Mouse (Mus musculus) small intestine, adult 2 months (tissue): ENCODE measurements around the gene Appbp2. TPM values are rescaled to one million over a fixed set of nuclear protein-coding genes. Genes with fewer than 3 reads are reported as not detected.

Experiments used
- H3K27ac ChIP-seq: fragments of 200-500 bp; 2 replicates; pipeline ENCODE4 v1.5.1; 2012; ENCODE audit warnings: low read depth, low read length, control low read depth, inconsistent platforms; ENCODE audit not compliant: insufficient read depth
- H3K27me3 ChIP-seq: fragments of 200-500 bp; 2 replicates; pipeline ENCODE4 v1.6.1; 2012; ENCODE audit warnings: mild to moderate bottlenecking, moderate library complexity, low read length, inconsistent platforms; ENCODE audit not compliant: control insufficient read depth, insufficient read depth
- H3K36me3 ChIP-seq: fragments of 200-500 bp; 2 replicates; pipeline ENCODE4 v1.6.1; 2012; ENCODE audit warnings: mild to moderate bottlenecking, low read length, control low read depth, inconsistent platforms; ENCODE audit not compliant: control insufficient read depth, insufficient read depth
- H3K4me1 ChIP-seq: fragments of 200-500 bp; 2 replicates; pipeline ENCODE4 v1.6.1; 2012; ENCODE audit warnings: low read length, inconsistent platforms, mixed read lengths; ENCODE audit not compliant: control insufficient read depth, insufficient read depth, insufficient read length
- H3K4me3 ChIP-seq: fragments of 200-500 bp; 2 replicates; pipeline ENCODE4 v1.5.1; 2012; ENCODE audit warnings: low read depth, mild to moderate bottlenecking, control low read depth, inconsistent platforms, low read length, moderate library complexity
- CTCF ChIP-seq: fragments of 200-500 bp; IDR thresholded peaks from 2 replicates; pipeline ENCODE4 v1.5.1; 2012; ENCODE audit warnings: low read depth, mild to moderate bottlenecking, control low read depth, inconsistent platforms, low read length, moderate library complexity, mixed read lengths; ENCODE audit not compliant: insufficient replicate concordance, insufficient read length; ENCODE audit errors: extremely low read depth
- POLR2A ChIP-seq: fragments of 200-500 bp; IDR thresholded peaks from 2 replicates; pipeline ENCODE4 v1.6.1; 2012; ENCODE audit warnings: low read depth, mild to moderate bottlenecking, control low read depth, inconsistent platforms, low read length, moderate library complexity
- WGBS: fragments of 180-500 bp; shearing (Covaris S2); methylation state at CpG from one replicate; pipeline ENCODE4 v1.1.7; 2018; 5-methylcytosine and 5-hydroxymethylcytosine counted together
- polyA plus RNA-seq: library from polyadenylated mRNA; depleted of rRNA; stranded (reverse); fragments of >200 nt; gene quantifications from 2 replicates; pipeline ENCODE4 v1.2.3, GENCODE M21; 2012; rRNA removed

The Appbp2 gene
- polyA plus RNA-seq, result 3.6 and 4.7 TPM in 2 replicates

- TF ChIP-seq POLR2A (peak; percentile 87; the same call in 1 of the 2 replicates), CTCF (no peak)
- peaks cover 5% of the 10 kb centered on the region for H3K36me3 ChIP-seq
- H3K4me1 ChIP-seq, result peaks cover 4% of the 10 kb centered on the region
- H3K4me3 ChIP-seq, result peak within 1 kb of the TSS; percentile 93
- H3K27me3 ChIP-seq, result no peaks in the 10 kb centered on the region
- H3K27ac ChIP-seq, result peak within 1 kb of the TSS; percentile 90
- WGBS, result 4% methylated on average over 48 of the region's 48 CpGs
Observed at GRCm38 (mm10) chr11:85234990-85235841, at the start of gene Appbp2. Gene Appbp2, minus strand, starts transcription at chr11:85235130.

- Histone ChIP-seq H3K4me3 (0 out of 2 replicates have a peak overlapping the region, but pooled peaks have one; percentile 10), H3K27me3 (no peaks in the 10 kb centered on the region), H3K4me1 (0 out of 2 replicates have a peak, but pooled peaks cover 2% of the 10 kb centered on the region), H3K27ac (no peak overlapping the region), H3K36me3 (no peaks in the 10 kb centered on the region)
- WGBS, result 37% methylated on average over 15 of the region's 15 CpGs
- TF ChIP-seq CTCF (no peak), POLR2A (no peak)
Observed at GRCm38 (mm10) chr11:85281219-85281878, 46.4 kb upstream of the Appbp2 start.

- H3K27me3 ChIP-seq, result no peaks in the 10 kb centered on the region
- TF ChIP-seq POLR2A (no peak), CTCF (no peak)
- no peak overlapping the region for H3K4me3 ChIP-seq
- 0 out of 2 replicates have a peak, but pooled peaks cover 2% of the 10 kb centered on the region for H3K4me1 ChIP-seq
- no peak overlapping the region for H3K27ac ChIP-seq
- no peaks in the 10 kb centered on the region for H3K36me3 ChIP-seq
- 64% methylated on average over 1 of the region's 1 CpGs for WGBS
Observed at GRCm38 (mm10) chr11:85278175-85278574, 43.2 kb upstream of the Appbp2 start.

GRCm38 (mm10) chr11:85277609-85278008 lies 42.7 kb upstream of the Appbp2 start:
- Histone ChIP-seq H3K4me1 (0 out of 2 replicates have a peak, but pooled peaks cover 2% of the 10 kb centered on the region), H3K36me3 (no peaks in the 10 kb centered on the region), H3K27ac (no peak overlapping the region), H3K4me3 (no peak overlapping the region), H3K27me3 (no peaks in the 10 kb centered on the region)
- WGBS, result 54% methylated on average over 5 of the region's 5 CpGs
- no peak for TF ChIP-seq CTCF
- TF ChIP-seq POLR2A, result no peak

- H3K27me3 ChIP-seq, result no peaks in the 10 kb centered on the region
- no peaks in the 10 kb centered on the region for H3K4me1 ChIP-seq
- 57% methylated on average over 5 of the region's 5 CpGs for WGBS
- H3K4me3 ChIP-seq, result no peak overlapping the region
- no peak for TF ChIP-seq POLR2A
- no peak for TF ChIP-seq CTCF
- H3K36me3 ChIP-seq, result no peaks in the 10 kb centered on the region
- H3K27ac ChIP-seq, result no peak overlapping the region
Observed at GRCm38 (mm10) chr11:85275151-85275550, 40.2 kb upstream of the Appbp2 start.

GRCm38 (mm10) chr11:85273299-85273698 lies 38.4 kb upstream of the Appbp2 start:
- 83% methylated on average over 6 of the region's 6 CpGs for WGBS
- Histone ChIP-seq H3K36me3 (no peaks in the 10 kb centered on the region), H3K4me3 (no peak overlapping the region), H3K27me3 (no peaks in the 10 kb centered on the region), H3K27ac (no peak overlapping the region), H3K4me1 (no peaks in the 10 kb centered on the region)
- no peak for TF ChIP-seq POLR2A
- TF ChIP-seq CTCF, result peak; percentile 33; the same call in 1 of the 2 replicates

- Histone ChIP-seq H3K4me1 (no peaks in the 10 kb centered on the region), H3K27me3 (no peaks in the 10 kb centered on the region), H3K4me3 (no peak overlapping the region), H3K27ac (no peak overlapping the region), H3K36me3 (no peaks in the 10 kb centered on the region)
- no peak for TF ChIP-seq POLR2A
- TF ChIP-seq CTCF, result no peak
- WGBS, result 61% methylated on average over 3 of the region's 3 CpGs
Observed at GRCm38 (mm10) chr11:85270631-85271030, 35.7 kb upstream of the Appbp2 start.
